Mouse (Mus musculus) gastrocnemius, adult 8-10 months (tissue): ENCODE data around the gene Doc2g. TPM values are rescaled to one million over a fixed set of nuclear protein-coding genes. Genes with fewer than 3 reads are reported as not detected.
A peak's percentile ranks its signal among the peaks of the same experiment; 100 is the strongest.
"Not testable (repeated sequence)": the region's sequence is repeated elsewhere in the genome, so short reads cannot be mapped to it uniquely, and the experiment has no call there.

Experiments used
- DNase-seq, 2 experiments: peaks; one replicate each; pipeline ENCODE4 v3.0.0; 2022; ENCODE audit warnings: low spot score in 2 of 2
- total RNA-seq, 4 experiments: library from RNA; stranded (reverse); gene quantifications; 2 replicates each; pipeline ENCODE4 v1.2.4; 2022

The Doc2g gene
- total RNA-seq: 1 to 10 TPM in 1 of 4 experiments, under 1 TPM in 3; 0.36 to 1.2 (median 0.73) TPM

- no peak for DNase-seq
Measured at GRCm38 (mm10) chr19:4003112-4003511, at the start of gene Doc2g. Gene Doc2g, plus strand, starts transcription at chr19:4003313.

- DNase-seq: no peak
Measured at GRCm38 (mm10) chr19:3955033-3955432, 48.1 kb upstream of the Doc2g start.

- no peak for DNase-seq
Measured at GRCm38 (mm10) chr19:3955804-3956203, 47.3 kb upstream of the Doc2g start.

DNA sequence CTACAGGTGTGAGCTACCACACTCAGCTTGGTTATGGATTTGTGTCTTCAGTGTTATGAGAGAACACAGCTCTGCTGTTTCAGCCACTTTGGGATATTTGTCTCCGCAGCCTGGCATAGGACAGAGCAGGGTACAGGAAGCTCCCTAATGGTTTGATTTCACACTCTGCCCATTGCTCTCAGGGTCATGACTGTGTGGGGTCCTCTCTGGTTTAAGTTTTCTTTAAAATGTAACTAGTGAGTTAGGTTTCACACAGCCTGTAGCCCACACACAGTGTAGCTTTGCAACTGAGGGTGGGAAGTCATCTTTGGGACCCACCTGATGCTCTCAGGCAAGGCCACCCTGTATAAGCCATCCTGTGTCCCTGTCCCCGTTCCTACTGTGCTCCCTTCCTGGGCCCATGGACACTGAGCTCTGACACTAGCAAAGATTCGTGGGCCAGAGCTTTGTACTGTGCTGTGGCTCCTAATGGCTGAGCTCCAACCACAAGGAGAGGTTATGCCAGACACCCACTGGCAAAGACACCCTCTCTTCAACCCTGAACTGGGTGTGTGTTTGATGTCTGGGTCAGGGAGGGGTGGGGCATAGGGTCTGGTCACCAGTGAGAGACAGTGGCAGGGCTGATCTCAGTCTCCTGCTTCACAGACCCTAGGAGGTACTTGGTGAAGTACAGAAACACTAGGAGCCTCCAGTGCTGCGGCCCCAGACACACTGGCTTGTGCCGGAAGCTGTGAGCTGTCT is 45.6 kb upstream of the Doc2g start:
- not testable (repeated sequence) for DNase-seq

DNA sequence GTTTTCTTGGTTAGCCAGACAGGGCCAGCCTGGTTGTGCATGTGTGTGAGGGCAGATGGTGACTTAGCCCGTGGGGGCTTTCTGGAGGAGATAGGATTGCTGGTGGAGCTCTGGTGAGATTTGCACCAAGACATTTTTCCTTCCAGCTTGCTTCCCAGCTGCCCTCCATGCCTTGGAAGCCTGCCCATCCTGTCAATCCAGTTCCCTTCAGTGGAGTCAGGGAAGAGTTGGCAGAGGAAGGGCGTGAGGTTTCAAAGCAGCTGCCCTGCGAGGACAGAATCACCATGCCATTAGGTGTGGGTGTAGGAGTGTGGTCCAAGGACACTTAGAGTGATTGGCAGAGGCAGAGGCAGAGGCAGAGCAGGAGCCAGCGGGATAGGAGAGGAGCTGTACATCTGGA is 44.6 kb upstream of the Doc2g start, which contains the start of gene Aldh3b3:
Aldh3b3 (plus strand) TSS at position 176 of the 400 bp plus-strand sequence.
- no peak for DNase-seq

- no peak for DNase-seq
Measured at GRCm38 (mm10) chr19:3959030-3959429, 44.1 kb upstream of the Doc2g start.

DNA sequence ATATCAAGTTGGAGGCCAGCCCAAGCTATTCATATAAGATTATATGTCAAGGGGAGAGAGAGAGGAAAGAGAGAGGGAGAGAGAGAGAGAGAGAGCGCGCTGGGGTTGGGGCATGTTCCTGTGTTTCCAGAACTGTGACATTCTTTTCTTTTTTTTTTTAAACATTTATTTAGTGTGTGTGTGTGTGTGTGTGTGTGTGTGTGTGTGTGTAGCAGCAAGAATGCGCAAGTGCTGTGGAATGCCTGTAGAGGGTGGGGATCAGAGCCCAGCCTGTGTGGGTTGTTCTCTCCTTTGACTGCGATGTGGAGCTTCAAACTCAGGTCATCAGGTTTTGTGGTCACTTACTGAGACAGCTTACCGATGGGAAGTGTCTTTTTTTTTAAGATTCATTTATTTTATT is 42.9 kb upstream of the Doc2g start:
- DNase-seq: no peak

- DNase-seq: not testable (repeated sequence)
Measured at GRCm38 (mm10) chr19:3961805-3962204, 41.3 kb upstream of the Doc2g start.

- no peak for DNase-seq
Measured at GRCm38 (mm10) chr19:3962469-3962868, 40.6 kb upstream of the Doc2g start.

DNA sequence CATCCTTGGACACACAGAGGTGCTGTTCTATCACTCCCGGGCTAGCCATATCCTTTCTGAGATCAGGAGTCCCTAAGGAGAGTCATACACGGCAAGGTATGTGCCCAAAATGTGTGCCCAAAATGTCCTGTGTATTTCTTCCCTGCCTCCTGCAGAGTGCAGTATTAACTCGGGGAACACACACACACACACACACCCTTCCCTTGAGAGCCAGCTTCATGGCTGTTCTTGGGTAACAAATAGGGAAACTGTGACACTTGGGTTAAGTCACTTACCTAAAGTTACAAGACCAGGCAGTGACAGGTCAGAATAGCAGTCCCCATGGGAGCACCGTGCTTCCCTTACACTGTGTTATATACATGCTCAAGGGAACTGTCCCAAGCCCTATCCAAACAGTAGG is 39.1 kb upstream of the Doc2g start:
- no peak for DNase-seq

DNA sequence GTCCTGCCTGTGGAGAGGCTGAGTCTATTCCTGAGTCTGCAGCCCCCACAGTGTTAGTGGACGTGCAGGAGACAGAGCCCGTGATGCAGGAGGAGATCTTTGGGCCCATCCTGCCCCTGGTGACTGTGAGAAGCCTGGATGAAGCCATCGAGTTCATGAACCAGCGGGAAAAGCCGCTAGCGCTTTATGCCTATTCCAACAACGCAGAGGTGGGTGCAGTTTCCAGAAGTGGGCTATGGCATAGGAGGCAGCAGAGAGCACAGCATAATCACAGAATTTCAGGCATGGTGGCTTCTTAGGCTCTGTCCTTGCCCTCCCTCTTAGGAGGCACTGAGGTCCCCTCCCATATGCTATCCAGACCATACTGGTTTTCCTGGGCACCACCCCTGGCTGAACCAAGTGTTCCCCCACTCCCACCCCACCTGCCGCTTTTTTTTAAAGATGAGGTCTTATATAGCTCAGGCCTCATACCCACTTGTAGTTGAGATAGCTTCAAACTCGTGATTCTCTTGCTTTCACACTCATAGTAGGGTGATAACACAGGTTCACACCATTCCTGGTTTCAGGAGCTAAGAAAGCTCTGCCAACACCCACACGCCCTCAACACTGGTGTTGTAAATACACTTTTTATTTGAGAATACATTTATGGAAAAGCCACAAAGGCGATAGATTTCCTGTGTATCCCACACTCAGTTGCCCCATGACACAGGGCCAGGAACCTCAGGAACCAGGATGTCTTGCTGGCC is 36.6 kb upstream of the Doc2g start:
- no peak for DNase-seq

DNA sequence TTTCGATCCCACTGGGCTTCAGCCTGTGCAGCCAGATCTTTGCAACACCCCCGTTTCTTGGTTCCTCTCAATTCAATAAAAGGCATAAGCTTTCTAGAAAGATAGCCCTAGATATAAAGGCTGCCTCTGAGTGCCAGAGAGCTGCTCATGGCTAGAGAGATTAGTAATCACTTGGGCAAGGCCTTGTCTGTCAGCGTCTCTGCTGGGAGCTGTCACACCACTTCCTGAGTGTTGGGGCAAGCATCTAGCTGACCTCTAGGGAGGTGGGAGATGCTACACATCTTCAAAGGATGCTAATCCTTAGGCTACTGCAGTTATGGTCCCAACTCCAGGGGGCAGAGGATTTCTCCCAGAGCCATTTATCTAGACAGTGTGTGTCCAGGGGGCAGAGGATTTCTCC is 35.9 kb upstream of the Doc2g start:
- DNase-seq: no peak

- no peak for DNase-seq
Measured at GRCm38 (mm10) chr19:3972229-3972628, 30.9 kb upstream of the Doc2g start, which contains the start of gene Aldh3b2. Gene Aldh3b2, plus strand, starts transcription at chr19:3972328.

DNA sequence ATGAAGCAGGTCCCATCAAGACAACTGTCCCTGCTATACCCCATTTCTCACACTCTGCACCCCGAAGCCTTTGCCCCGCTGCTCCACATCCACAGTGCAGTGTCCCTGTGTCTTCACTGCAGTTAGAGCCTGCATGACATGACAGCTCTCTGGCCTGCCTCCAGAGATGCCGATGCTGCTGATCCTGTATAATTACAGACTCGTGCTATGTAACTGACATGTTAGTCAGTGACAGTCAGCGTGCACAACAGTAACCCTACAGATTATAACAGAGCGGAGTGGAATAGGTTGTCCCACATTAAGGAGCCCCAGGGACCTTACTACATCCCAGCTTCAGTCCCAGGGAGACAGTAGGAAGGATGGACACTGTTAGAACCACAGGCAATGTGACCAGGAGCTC is 28.5 kb upstream of the Doc2g start:
- not testable (repeated sequence) for DNase-seq

- DNase-seq: no peak
Measured at GRCm38 (mm10) chr19:3975866-3976265, 27.2 kb upstream of the Doc2g start.

GRCm38 (mm10) chr19:3980309-3980708 is 22.8 kb upstream of the Doc2g start:
- DNase-seq: peak; percentile 53 to 67

DNA sequence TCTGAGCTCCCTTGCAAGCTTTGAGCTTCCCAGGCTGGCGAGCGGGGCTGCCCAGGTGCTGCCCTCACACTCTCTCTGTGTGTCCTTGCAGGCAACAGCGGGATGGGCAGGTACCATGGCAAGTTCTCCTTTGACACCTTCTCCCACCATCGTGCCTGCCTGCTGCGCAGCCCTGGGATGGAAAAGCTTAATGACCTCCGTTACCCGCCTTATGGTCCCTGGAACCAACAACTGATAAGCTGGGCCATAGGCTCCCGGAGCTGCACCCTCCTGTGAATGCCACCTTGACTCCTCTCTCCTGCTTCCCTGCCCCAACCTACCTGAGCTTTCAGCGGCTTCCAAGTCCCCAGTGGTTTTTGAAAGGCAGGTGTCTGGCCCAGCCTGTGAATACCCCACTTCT is 22.2 kb upstream of the Doc2g start:
- DNase-seq: no peak

DNA sequence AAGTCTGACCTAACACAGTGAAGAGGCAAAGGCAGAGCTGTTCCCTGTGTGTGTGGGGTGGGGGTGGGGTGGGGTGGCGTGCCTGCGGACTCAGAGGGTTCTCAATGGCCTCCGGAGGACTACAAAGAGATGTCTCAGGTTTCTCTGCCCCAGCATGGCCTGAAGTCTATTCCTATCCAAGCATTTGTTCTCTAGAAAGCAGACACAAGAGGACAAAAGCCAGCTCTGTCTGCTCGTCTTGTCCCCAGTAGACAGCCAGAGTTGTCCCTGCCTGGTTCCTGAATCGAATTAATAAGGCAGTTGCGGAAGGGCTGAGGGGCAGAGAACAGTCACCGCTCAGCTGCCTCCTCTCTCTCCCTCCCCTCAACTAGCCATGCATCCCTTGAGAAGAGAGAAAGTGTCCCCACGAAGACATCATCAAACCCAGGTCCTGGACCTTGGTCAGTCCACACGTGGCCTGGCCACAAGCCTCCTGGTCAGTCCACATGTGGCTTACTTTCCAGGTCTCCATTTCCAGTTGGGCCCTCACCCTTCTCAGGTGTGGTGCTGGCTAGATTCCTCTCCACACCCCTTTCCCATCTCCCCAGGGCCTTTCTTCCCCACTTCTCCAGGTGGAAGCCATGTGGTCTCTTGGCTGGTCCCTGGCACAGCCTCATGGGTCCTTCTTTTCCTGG is 19.4 kb upstream of the Doc2g start:
- no peak for DNase-seq

DNA sequence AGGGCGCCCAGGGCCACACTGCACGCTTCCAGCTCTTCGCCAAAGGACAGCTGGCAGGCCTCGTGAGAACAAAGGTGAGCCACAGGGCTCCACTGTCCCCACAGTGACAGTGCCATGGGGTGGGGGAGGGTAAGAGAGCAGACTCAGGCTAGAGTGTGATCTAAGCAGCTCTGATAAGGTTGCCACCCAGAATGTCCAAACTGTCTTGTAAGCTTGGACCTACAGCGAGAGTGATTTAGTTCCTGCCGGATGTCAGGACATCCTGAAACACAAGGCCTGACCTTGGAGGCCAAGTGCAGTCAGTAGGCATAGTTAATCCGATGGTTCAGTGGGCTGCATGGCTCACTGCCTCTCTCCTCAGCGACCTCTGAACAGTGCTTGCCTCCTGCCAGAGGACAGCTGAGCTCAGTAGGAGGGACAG is 17.8 kb upstream of the Doc2g start:
- DNase-seq: no peak

DNA sequence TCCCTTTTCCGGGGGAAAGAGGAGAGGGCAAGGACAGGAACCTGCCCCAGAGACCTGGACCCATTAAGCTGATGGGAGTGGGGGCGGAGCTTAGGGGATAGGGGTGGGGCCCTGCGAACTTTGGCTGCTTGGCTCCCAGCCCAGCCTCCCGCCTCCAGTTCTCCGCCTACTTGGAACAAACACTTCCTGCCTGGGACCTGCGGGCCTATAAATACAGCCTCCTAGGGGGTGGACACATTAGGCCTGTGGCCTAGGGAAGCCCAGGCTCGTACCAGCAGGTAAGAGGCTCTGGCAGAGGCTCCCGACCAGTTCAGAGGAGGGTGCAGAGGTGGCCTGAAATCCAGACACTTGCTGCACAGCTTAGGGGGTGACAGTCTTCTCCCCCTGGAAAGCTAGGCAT is 16.8 kb upstream of the Doc2g start, which contains the start of gene Acy3:
Acy3 (plus strand) TSS at position 237 of the 400 bp plus-strand sequence.
- peak; percentile 68 to 79 for DNase-seq

- DNase-seq: no peak
Measured at GRCm38 (mm10) chr19:3988066-3988465, 15.0 kb upstream of the Doc2g start.

DNA sequence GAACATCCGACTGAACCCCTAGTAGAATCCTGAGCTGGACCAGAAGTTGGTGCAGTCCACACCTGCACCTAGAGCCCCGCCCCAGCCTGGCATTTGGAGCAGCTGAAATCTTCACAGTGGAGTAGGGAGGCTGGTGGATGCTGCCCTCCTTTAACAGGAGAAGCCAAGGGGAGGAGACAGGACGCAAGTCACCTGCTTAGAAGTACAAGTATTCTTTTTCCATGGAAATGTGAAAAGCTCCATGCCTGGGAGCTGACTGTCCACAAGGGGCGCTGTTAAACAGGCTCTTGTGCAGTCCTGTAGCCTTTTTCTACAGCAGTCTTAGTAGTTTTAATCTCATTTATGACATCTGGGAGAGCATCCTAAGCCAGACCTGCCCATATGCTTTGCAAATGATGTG is 14.4 kb upstream of the Doc2g start:
- no peak for DNase-seq
